Comparison of ENCODE assay signal across 16 mouse cellular contexts in genomic region chr6:50127536-50127935, GRCm38 (mm10).
"Had no signal": no experiment of that assay in that cellular context is flagged by ENCODE, and none has a peak within 500 bp of the region (broad histone marks: within the 10 kb centered on the region; RNA-seq: fewer than 3 reads in every experiment).

No protein-coding gene starts in this region.

- H3K9me3 ChIP-seq: neural tube, embryonic 15.5 days had no signal

- H3K4me1 ChIP-seq: neural tube, embryonic 13.5 days; neural tube, embryonic 15.5 days; stomach, embryonic 15.5 days had no signal

- H3K27me3 ChIP-seq: neural tube, embryonic 13.5 days; neural tube, embryonic 15.5 days; stomach, embryonic 15.5 days had no signal

- H3K27ac ChIP-seq: neural tube, embryonic 13.5 days; neural tube, embryonic 15.5 days; stomach, embryonic 15.5 days; stomach, postnatal 0 days had no signal

- H3K4me3 ChIP-seq: neural tube, embryonic 13.5 days; neural tube, embryonic 15.5 days; stomach, embryonic 15.5 days had no signal

- H3K4me2 ChIP-seq: neural tube, embryonic 13.5 days; neural tube, embryonic 15.5 days; stomach, embryonic 15.5 days had no signal

- DNase-seq: retina, postnatal 1 day; right cerebral cortex, adult 18-20 months; right cerebral cortex, postnatal 14 days; right cerebral cortex, postnatal 25 days; right cerebral cortex, postnatal 4 days; spleen, adult 18-20 months; thymus, adult 18-20 months; thymus, adult 2 months; thymus, postnatal 14 days; thymus, postnatal 25 days; thymus, postnatal 36 days; thymus, postnatal 4 days had no signal

- H3K9ac ChIP-seq: neural tube, embryonic 13.5 days; neural tube, embryonic 15.5 days; stomach, embryonic 15.5 days had no signal

- H3K36me3 ChIP-seq: neural tube, embryonic 15.5 days; stomach, embryonic 15.5 days had no signal
